Mouse (Mus musculus) CH12.LX (cell line): ENCODE measurements around the gene St5. TPM values are rescaled to one million over a fixed set of nuclear protein-coding genes. Genes with fewer than 3 reads are reported as not detected.

Experiments used
- DNase-seq: peaks from one replicate; pipeline ENCODE4 v3.0.0-alpha.2; 2013; ENCODE audit errors: extremely low read depth
- H3K27ac ChIP-seq: 2 replicates; pipeline ENCODE4 v1.5.1; 2012; ENCODE audit warnings: low read depth, mild to moderate bottlenecking, control low read depth, moderate library complexity; ENCODE audit not compliant: insufficient read depth
- H3K27me3 ChIP-seq: replicated peaks from 2 replicates; pipeline ENCODE3; 2012; ENCODE audit warnings: inconsistent platforms
- H3K36me3 ChIP-seq, 2 experiments: replicated peaks in 1 of 2; 2 replicates each; pipeline versions ENCODE3 to v1.6.1; 2012; ENCODE audit warnings: inconsistent platforms in 1 of 2, low read length in 1 of 2, mild to moderate bottlenecking in 1 of 2, mixed read lengths in 1 of 2, moderate library complexity in 1 of 2; ENCODE audit not compliant: control insufficient read depth in 1 of 2, insufficient read depth in 1 of 2
- H3K4me1 ChIP-seq, 2 experiments: 2 replicates each; pipeline ENCODE4 v1.6.1; 2012; ENCODE audit warnings: inconsistent platforms in 1 of 2, moderate library complexity in 1 of 2; ENCODE audit not compliant: insufficient read depth in 2 of 2, control insufficient read depth in 1 of 2
- H3K4me2 ChIP-seq: 2 replicates; pipeline ENCODE4 v1.6.1; 2012; ENCODE audit warnings: low read depth, mild to moderate bottlenecking, control low read depth; ENCODE audit not compliant: poor library complexity, insufficient read depth, severe bottlenecking
- H3K4me3 ChIP-seq, 3 experiments: fragments of 150-350 bp in 1 of 3; sonication (generic) in 1 of 3; replicated peaks in 1 of 3; 2 replicates each; pipeline versions ENCODE3 to v1.5.1; 2011 to 2012; ENCODE audit warnings: low read depth in 2 of 3, low read length in 2 of 3, mild to moderate bottlenecking in 2 of 3, moderate library complexity in 2 of 3, control low read depth in 1 of 3, improper control_type of control experiment in 1 of 3, inconsistent platforms in 1 of 3, mixed read lengths in 1 of 3; ENCODE audit not compliant: poor library complexity in 1 of 3
- H3K79me2 ChIP-seq: replicated peaks from 2 replicates; pipeline ENCODE4 v1.6.1; 2012; ENCODE audit warnings: mild to moderate bottlenecking, moderate library complexity; ENCODE audit not compliant: control insufficient read depth, poor library complexity, insufficient read depth, severe bottlenecking; ENCODE audit errors: extremely low read depth
- H3K9ac ChIP-seq: 2 replicates; pipeline ENCODE4 v1.6.1; 2012; ENCODE audit warnings: low read depth, mild to moderate bottlenecking, control low read depth, moderate library complexity; ENCODE audit not compliant: insufficient read depth
- H3K9me3 ChIP-seq: replicated peaks from 2 replicates; pipeline ENCODE3; 2012; ENCODE audit warnings: low read length, inconsistent platforms, mixed read lengths
- BHLHE40 ChIP-seq: IDR thresholded peaks from 2 replicates; pipeline ENCODE4 v1.6.1; 2011; ENCODE audit warnings: mild to moderate bottlenecking, low read depth, low read length, improper control_type of control experiment
- CHD1 ChIP-seq: IDR thresholded peaks from 2 replicates; pipeline ENCODE4 v1.6.1; 2012; ENCODE audit warnings: low read depth, low read length, improper control_type of control experiment, inconsistent platforms
- CHD2 ChIP-seq: IDR thresholded peaks from 2 replicates; pipeline ENCODE4 v1.6.1; 2011; ENCODE audit warnings: low read length, improper control_type of control experiment
- E2F4 ChIP-seq: IDR thresholded peaks from 2 replicates; pipeline ENCODE4 v1.6.1; 2011; ENCODE audit warnings: low read depth, low read length, improper control_type of control experiment; ENCODE audit not compliant: insufficient replicate concordance
- ETS1 ChIP-seq: conservative IDR thresholded peaks from 2 replicates; pipeline ENCODE4 v1.6.1; 2012; ENCODE audit warnings: low read depth, mild to moderate bottlenecking, inconsistent platforms, low read length, improper control_type of control experiment, moderate library complexity
- GABPA ChIP-seq: IDR thresholded peaks from 2 replicates; pipeline ENCODE4 v1.6.1; 2012; ENCODE audit warnings: low read depth, low read length, improper control_type of control experiment, inconsistent platforms; ENCODE audit not compliant: insufficient replicate concordance
- HCFC1 ChIP-seq: IDR thresholded peaks from 2 replicates; pipeline ENCODE4 v1.6.1; 2012; ENCODE audit warnings: low read depth, mild to moderate bottlenecking, inconsistent platforms, low read length, improper control_type of control experiment
- JUND ChIP-seq: conservative IDR thresholded peaks from 2 replicates; pipeline ENCODE4 v1.6.1; 2011; ENCODE audit warnings: low read depth, low read length, improper control_type of control experiment
- KAT2A ChIP-seq: IDR thresholded peaks from 2 replicates; pipeline ENCODE4 v1.6.1; 2012; ENCODE audit warnings: low read length, improper control_type of control experiment, inconsistent platforms; ENCODE audit not compliant: insufficient replicate concordance
- MAFK ChIP-seq: IDR thresholded peaks from 2 replicates; pipeline ENCODE4 v1.6.1; 2011; ENCODE audit warnings: low read length, improper control_type of control experiment; ENCODE audit not compliant: insufficient replicate concordance
- MAX ChIP-seq: IDR thresholded peaks from 2 replicates; pipeline ENCODE4 v1.6.1; 2011; ENCODE audit warnings: low read length, improper control_type of control experiment
- NELFE ChIP-seq: IDR thresholded peaks from 2 replicates; pipeline ENCODE4 v1.6.1; 2011; ENCODE audit warnings: low read depth, low read length, improper control_type of control experiment
- NRF1 ChIP-seq: IDR thresholded peaks from 2 replicates; pipeline ENCODE4 v1.6.1; 2014; ENCODE audit warnings: low read depth, mild to moderate bottlenecking, inconsistent platforms, low read length, improper control_type of control experiment, moderate library complexity
- PAX5 ChIP-seq: IDR thresholded peaks from 2 replicates; pipeline ENCODE4 v1.6.1; 2012; ENCODE audit warnings: low read length, inconsistent platforms, mixed read lengths
- POLR2A ChIP-seq: IDR thresholded peaks from 2 replicates; pipeline ENCODE4 v1.6.1; 2011; ENCODE audit warnings: low read depth, mild to moderate bottlenecking, improper control_type of control experiment, low read length
- POLR2AphosphoS2 ChIP-seq: IDR thresholded peaks from 2 replicates; pipeline ENCODE4 v1.6.1; 2011; ENCODE audit warnings: low read depth, low read length, improper control_type of control experiment
- RAD21 ChIP-seq: IDR thresholded peaks from 2 replicates; pipeline ENCODE4 v1.6.1; 2011; ENCODE audit warnings: low read depth, mild to moderate bottlenecking, low read length, improper control_type of control experiment, moderate library complexity
- RCOR1 ChIP-seq: conservative IDR thresholded peaks from 2 replicates; pipeline ENCODE4 v1.6.1; 2012; ENCODE audit warnings: low read depth, mild to moderate bottlenecking, inconsistent platforms, low read length, improper control_type of control experiment
- SMC3 ChIP-seq: IDR thresholded peaks from 2 replicates; pipeline ENCODE4 v1.6.1; 2011; ENCODE audit warnings: low read depth, low read length, improper control_type of control experiment
- ZC3H11A ChIP-seq: IDR thresholded peaks from 2 replicates; pipeline ENCODE4 v1.6.1; 2012; ENCODE audit warnings: low read depth, mild to moderate bottlenecking, inconsistent platforms, low read length, improper control_type of control experiment
- ZKSCAN1 ChIP-seq: IDR thresholded peaks from 2 replicates; pipeline ENCODE4 v1.6.1; 2012; ENCODE audit warnings: low read depth, inconsistent platforms, low read length, improper control_type of control experiment, borderline replicate concordance
- ZMIZ1 ChIP-seq: IDR thresholded peaks from 2 replicates; pipeline ENCODE4 v1.6.1; 2012; ENCODE audit warnings: low read depth, mild to moderate bottlenecking, inconsistent platforms, low read length, improper control_type of control experiment
- ZNF384 ChIP-seq: IDR thresholded peaks from 2 replicates; pipeline ENCODE4 v1.6.1; 2012; ENCODE audit warnings: low read depth, low read length, improper control_type of control experiment, inconsistent platforms
- dilution Hi-C: fragments of 300-500 bp; cut with MboI; formaldehyde crosslinking; loops from 2 replicates; pipeline ENCODE4 v1.14.3; 2020; ENCODE audit warnings: low sequenced_read_pairs; ENCODE audit not compliant: extremely low pct_unique_long_range_greater_than_20kb, extremely low pct_ligation_motif_present
- in situ Hi-C: fragments of 300-500 bp; cut with MboI; formaldehyde crosslinking; loops from 3 replicates; pipeline ENCODE4 v1.14.3; 2019; ENCODE audit warnings: low sequenced_read_pairs, low pct_ligation_motif_present, low pct_unique_long_range_greater_than_20kb, mixed read lengths
- polyA plus RNA-seq: library from polyadenylated mRNA; unstranded; fragments of >175 nt; gene quantifications from 2 replicates; pipeline ENCODE4 v1.2.1, GENCODE M21; 2012; ENCODE audit warnings: low read depth; ENCODE audit not compliant: insufficient read length
- total RNA-seq, 2 experiments: library from RNA; depleted of rRNA; stranded (reverse); fragments of 300-350 nt in 1 of 2; fragments of >200 nt in 1 of 2; gene quantifications; 2 replicates each; pipeline ENCODE4 v1.2.3; 2012 to 2014

The St5 gene
- total and polyA plus RNA-seq, 3 experiments = 1.3 to 3.4 (median 1.6) TPM

- H3K27ac ChIP-seq = no peak overlapping the region
Measured at GRCm38 (mm10) chr7:109566327-109566726, 137.1 kb downstream of the St5 start.

DNA sequence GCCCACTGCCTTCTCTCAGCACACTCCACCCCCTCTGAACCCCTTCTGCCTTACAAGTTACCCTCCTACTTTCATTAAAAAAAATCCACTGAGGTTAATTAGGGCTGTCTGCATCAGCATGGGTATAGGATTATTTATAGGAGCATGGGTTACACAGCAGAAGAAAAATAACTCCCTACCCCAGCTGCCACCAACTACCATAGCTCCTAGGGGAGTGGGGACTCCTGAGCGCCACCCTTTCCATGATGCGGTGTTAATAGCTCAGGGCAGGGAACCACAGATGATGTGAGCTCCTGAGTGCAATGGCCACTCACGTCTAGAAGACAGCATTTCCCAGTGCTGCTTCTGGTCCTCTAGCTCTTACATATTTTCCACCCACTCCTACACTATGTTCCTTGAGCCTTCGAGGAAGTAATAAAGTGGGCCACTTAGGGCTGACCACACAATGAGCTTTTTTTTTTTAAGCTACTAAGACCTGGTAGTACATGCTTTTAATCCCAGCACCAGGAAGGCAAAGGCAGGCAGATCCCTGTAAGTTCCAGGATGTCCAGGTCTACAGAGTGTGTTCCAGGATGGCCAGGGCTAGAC lies 139.5 kb downstream of the St5 start:
- no peak for DNase-seq
- Histone ChIP-seq H3K9me3 (peaks cover 5% of the 10 kb centered on the region), H3K27ac (no peak overlapping the region), H3K4me3 (no peak overlapping the region), H3K27me3 (no peaks in the 10 kb centered on the region), H3K4me1 (peaks cover 10 to 40% of the 10 kb centered on the region in 2 experiments; a peak in 3 of 4 replicates), H3K79me2 (no peaks in the 10 kb centered on the region), H3K4me2 (no peak overlapping the region), H3K9ac (no peak overlapping the region)
- in situ Hi-C loops = no loop called here
- TF ChIP-seq ZC3H11A (no peak), RAD21 (no peak), BHLHE40 (no peak), CHD1 (no peak), MAX (no peak), PAX5 (no peak), ETS1 (no peak), KAT2A (no peak), ZNF384 (no peak), E2F4 (no peak), CHD2 (no peak), MAFK (no peak), RCOR1 (no peak), JUND (no peak), NRF1 (no peak), ZMIZ1 (no peak), SMC3 (no peak), HCFC1 (no peak)
- TF ChIP-seq, all 38 proteins: peak for 0
- no peaks in the 10 kb centered on the region for H3K36me3 ChIP-seq
- dilution Hi-C loops = no loop called here

More at GRCm38 (mm10) chr7:109566327-109566726, 137.1 kb downstream of the St5 start:
- in situ Hi-C loops = no loop called here
- no peak for DNase-seq
- Histone ChIP-seq H3K4me3 (no peak overlapping the region), H3K9ac (no peak overlapping the region), H3K9me3 (peaks cover 5% of the 10 kb centered on the region), H3K36me3 (no peaks in the 10 kb centered on the region), H3K4me1 (peaks cover 12 to 33% of the 10 kb centered on the region in 2 experiments), H3K79me2 (no peaks in the 10 kb centered on the region), H3K4me2 (no peak overlapping the region), H3K27me3 (no peaks in the 10 kb centered on the region)
- TF ChIP-seq POLR2A (no peak), POLR2AphosphoS2 (no peak), BHLHE40 (no peak), CHD1 (no peak), ZKSCAN1 (no peak), ZMIZ1 (no peak), NELFE (no peak), GABPA (no peak)
- dilution Hi-C loops = no loop called here
